Mouse (Mus musculus) activated CD4-positive, CD25-positive, alpha-beta regulatory T cell, adult 4 months (primary cell): ENCODE data around the gene Usp19. TPM values are rescaled to one million over a fixed set of nuclear protein-coding genes. Genes with fewer than 3 reads are reported as not detected.
A peak's percentile ranks its signal among the peaks of the same experiment; 100 is the strongest.

Source experiments
- ATAC-seq: one replicate; pipeline ENCODE4 v1.8.0; 2017
- polyA plus RNA-seq, 2 experiments: library from polyadenylated mRNA; unstranded; fragments of 100-300 nt; shearing (Covaris generic); gene quantifications; one replicate each; pipeline ENCODE4 v1.2.1; 2017

Gene Usp19
- polyA plus RNA-seq = 10 to 100 TPM; 14.6 to 18.3 TPM

DNA sequence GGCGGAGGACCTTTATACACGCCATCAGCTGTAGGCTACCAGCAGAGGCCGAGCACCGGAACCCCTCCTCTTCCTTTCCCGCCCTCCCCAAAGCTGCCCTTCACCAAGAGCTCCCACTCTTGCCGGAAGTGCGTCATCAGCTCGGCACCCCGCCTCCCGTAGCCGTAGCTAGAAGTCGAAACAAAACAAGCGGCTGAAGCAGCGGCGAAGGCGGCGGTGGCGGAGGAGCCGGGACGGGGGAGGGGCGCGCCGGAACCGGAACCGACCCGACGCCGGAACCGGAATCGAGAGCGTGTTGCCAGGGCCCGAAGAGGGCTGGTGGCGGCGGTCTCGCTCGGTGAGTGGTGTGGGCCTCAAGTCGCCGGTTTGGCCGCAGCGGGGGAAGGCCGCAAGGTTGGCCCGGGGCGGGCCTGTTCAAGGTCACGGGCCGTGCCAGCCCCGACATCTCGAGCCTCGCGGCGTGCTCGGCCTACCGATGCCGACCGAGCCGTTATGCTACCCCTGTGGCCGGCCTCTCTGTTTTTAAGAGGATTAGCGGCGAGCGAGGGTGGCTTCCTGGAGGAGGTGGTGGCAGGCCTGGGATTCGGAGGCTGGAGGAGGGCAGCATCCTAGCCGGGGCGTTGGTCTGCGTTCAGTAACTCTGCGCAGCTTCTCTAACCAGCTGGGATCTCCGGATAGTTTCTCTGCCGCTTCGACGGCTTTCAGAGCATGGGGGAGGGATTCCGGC, at the start of gene Usp19:
Gene Usp19, plus strand, starts transcription at position 44 of the 727 bp plus-strand sequence.
- ATAC-seq = peak; percentile 93

DNA sequence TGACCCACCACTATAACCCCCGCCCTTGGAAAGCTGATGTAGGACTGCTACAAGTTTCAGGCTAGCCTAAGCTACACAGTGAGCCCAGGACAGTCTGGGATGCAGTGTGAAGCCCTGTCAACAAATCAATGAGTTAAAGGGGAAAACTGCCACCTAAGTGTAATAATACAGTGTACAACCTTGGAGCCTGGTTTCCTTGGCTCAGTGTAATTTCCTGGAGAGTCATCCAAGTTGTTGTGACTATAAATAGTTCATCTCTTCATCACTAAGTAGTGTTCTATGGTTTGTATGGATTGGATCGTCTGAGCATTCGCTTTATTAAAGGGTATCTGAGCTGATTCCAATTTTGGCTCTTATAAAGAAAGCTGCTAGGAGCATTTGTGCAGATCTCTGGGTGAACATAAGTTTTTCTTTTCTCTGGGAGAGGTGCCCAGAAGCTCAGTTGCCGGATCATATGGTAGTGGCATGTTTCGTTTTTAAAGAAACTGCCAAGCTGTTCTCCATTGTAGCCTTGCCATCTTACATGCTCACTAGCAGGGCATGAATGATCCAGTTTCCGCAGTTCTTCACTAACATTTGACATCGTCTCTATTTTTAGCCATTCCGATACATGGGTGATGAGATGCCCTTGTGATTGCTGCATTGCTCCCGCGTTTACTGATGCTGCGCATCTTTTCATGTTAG, 49.0 kb upstream of the Usp19 start:
- no peak for ATAC-seq

DNA sequence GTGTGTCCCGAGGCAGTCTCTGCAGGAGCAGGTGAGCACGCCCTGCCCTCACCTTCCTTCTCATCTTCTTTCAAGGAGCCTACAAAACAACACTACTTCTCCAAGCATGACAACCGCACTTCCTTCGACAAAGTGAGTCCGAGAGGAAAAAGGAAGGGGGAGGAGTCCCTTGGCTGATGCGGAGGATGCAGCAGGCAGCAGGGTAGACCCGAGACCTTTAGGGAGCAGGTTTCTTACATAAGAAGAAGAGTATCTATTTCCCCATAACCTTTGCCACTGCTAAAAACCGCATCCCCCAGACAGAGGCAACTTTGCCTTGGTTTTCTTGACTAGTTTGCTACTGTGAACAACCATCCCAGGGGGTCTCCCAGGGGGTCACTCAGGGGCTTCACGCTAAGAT, 45.3 kb upstream of the Usp19 start:
- no peak for ATAC-seq

DNA sequence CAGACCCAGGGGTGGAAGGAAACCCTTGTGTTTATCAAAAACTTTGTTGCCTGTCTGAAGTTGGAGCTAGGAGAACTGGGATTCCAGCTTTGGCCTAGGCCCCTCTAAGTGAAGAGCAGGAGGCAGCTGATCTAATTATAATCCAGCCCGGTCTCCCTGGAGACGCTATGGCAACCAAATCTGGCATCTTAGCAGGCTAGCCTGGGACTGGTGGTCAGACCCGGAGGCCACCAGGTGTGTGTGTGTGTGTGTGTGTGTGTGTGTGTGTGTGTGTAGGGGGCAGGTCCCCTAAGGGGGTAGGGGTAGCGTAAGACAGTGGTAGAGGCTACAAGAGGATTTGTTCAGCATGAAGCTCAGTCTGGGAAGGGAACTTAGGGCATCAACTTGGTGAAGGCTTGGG, 40.5 kb upstream of the Usp19 start:
- no peak for ATAC-seq

DNA sequence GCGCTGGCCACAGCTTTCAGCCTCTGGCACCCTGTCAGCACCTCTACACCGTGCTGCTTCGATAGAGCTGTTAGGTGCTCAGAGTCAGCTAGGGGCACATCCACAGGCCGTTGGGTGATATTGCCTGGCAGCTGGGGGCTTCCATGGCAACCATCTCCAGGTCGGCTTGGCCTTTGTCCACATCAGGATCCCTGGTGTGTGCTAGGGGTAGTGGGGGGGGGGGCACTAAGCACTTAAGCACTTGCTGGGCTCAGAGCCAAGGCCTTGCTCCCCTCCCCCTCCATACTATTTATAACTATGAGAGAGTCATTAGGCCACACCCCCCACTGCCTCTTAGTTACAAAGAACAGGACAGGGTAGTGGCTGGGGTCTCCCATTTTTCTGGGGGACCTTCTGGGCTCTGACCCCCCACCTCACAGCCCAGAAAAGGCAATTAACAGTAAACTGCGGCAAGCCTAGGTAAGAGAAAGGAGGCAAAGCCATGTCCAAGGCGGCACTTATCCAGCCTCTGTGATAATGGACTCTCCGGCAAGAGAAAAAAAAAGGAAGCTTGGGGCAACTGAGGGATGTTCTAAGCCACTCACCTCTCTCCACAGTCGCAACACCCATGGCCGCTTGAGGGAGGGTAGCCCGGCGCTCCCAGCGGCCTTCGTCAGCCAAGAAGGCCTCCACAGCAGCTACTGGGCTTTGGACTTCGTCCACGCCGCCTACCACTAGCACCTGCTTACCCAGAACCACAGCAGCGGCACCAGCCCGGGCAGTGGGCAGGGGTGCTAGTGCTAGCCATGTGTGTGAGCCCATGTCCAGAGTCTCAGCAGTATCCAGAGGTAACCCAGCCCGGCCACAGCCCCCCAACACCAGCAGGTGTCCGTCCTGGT, 39.9 kb upstream of the Usp19 start:
- no peak for ATAC-seq

DNA sequence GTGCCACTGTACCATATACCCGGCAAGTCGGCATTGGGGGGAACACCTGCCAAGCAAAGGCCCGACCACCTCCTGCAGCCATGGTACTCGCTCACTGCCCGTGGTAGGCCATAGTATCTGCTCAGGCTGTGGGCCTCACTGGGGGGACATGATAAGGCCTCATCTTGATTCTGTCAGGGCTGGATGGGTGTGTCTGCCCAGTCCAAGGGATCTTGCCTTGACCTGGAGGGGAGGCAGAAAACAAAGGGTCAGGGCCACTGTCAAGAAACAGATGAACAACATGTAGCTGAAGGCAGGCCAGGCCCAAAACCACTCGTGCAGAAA, 39.3 kb upstream of the Usp19 start:
- no peak for ATAC-seq

DNA sequence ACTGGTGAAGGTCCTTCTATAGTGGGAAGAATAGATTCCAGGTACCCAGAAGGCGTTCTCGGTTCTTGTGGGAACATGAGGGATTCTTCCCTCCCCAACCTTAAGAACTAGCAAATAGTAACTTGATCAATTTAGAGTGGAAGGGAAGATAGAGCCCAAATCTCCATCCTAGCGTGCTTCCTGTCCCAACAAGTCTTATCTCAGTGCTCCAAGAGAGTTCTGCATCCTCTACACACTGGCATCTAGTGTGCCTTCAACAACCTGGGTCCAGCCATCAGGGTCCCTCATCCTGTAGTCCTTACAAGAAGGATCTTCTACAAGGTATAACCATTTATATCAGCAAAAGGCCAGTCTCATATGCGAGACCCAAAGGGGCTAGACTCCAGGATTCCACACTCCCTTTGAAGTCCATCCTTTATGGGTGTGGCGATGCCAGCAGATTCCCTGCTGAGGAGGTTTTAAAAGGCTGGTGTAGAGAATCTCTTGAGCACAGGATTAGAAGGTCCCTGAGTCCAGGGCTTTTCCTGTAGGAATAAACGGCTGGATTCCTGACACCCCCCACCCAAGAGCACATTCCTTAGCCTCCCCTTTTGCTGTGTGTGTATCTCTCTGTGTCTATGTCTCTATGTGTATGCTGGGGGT, 38.8 kb upstream of the Usp19 start:
- no peak for ATAC-seq

DNA sequence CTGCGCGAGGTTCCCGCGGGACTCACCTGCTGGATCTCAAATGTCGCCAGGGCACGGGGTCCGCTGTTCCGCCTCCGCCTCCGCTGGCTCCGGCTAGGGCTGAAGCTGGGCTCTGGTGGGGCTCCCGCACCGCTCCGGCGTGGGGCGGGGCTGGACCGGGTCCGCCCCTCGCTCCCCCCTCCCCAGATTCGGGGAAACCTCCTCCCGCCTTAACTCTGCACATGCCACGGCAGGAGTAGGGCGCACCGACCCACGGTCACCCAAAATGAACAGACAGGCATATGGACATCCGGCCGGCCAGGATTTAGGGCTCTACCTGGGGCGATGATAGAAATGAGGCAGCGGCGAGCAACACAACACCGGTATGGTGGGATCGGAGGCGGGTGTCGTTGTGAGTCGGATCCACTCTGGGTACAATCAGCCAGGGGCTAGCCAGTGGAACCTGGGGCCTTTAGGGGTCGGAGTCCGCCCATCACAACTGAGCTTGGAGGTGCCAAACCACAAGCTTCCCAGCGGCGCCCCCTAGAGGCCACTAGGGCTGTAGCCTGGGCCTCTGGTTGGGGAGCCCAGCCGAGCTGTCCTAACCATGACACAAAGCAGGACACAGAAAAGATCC, 38.0 kb upstream of the Usp19 start:
- ATAC-seq = peak; percentile 59

DNA sequence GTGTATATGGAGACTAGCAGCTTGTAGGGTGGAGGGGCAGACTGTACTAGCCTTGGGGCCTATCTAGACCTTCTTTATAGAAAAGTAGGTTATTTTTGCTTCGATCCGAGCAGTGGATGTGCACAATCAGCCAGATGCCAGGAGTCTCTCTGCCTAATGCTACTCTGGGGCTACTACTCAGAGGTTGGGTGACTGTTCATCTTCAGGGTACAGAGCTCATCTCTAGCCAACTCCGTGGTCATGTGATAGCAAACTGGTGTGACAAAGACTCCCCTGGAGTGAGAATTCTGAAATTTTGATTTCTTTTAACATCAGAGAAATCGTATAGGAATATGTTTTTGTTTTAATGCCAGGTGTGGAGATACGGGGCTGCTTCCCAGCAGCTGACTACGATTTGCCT, 37.5 kb upstream of the Usp19 start:
- no peak for ATAC-seq

DNA sequence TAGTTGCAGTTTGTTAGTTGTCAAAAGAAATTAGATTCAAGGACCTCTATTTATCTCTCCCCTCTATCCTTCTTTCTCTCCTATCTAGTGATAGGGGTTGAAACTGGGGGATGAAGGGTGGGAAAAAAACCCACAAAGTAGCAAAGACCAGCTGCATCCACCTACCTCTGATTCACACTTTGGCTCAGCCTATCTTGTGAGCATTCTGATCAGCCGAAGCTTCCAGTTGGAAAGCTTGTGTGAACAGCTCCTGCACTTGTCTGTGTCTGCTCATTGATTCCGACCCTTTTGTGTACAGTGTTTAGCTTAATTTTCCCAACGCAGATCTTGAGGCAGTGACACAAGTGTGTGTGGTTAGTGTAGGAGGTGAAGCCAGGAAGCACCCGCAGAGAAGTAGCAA, 36.9 kb upstream of the Usp19 start:
- no peak for ATAC-seq

DNA sequence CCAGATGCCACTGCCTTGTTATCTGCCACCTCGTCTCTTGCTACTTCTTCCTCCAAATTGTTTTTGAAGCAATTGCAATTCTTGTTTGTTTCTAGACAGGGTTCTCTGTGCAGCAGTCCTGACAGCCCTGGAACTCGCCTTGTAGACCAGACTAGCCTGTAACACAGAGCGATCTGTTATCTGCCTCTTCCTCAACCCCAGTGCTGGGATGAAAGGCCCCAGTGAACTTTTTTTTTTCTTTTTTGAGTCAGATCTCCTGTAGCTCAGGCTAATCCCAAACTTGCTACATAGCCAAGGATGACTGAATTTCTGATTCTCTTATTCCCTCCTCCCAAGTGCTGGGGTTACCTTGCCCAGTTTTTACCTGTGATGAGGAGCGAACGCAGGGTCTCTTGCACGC, 36.0 kb upstream of the Usp19 start:
- ATAC-seq = no peak

DNA sequence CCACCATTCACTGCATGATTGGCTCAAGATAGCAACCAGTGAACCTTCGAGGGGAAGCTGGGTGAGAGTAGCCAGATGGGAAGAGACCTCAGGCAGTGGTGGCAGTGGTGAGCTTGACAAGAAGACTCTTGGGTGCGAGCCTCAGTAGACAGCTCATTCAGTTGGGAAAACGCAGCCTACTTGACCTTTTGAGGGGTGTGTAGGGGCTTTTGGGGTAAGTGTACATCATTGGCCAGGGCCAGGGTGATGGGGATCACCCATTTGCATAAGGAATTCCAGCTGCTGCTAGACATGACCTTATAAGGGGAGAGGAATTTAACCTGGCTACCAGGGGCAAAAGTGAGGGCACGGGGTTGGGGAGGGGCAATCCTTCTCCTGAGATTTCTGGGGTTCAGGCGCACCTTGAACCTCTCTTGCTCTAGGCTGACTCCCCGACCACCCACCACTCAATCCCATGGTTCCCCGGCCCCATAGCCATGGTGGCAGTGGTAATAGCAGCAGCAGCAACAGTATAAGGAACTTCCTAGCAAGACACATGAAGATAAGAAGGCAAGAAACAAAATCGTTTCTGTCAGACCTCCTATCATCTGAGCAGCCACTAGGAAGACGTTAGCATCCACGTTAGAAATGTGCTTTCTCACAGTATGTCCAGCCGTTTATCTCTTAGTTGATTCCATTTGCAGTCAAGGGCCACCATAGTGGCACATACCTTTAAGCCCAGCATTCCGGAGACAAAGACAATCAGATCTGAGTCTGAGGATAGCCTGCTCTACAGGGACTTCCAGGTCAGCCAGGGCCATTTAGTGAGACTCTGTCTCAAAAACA, 34.4 kb upstream of the Usp19 start:
- no peak for ATAC-seq

DNA sequence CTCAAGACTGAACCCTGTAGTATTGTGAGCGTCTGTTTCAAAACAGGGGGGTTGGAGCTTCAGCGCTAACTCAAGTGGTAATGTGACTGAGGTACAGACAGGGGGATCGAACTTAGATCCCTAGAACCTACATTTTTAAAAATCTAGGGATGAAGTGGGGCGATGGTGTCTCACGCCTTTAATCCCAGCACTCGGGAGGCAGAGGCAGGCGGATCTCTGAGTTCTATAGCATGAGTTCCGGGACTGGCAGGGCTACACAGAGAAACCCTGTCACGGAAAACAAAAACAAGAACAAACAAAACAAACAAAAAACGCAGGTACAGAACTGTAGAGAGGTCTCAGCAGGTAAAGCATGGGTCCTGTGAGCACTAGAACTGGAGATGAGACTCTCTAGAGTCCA, 33.4 kb upstream of the Usp19 start:
- ATAC-seq = no peak

DNA sequence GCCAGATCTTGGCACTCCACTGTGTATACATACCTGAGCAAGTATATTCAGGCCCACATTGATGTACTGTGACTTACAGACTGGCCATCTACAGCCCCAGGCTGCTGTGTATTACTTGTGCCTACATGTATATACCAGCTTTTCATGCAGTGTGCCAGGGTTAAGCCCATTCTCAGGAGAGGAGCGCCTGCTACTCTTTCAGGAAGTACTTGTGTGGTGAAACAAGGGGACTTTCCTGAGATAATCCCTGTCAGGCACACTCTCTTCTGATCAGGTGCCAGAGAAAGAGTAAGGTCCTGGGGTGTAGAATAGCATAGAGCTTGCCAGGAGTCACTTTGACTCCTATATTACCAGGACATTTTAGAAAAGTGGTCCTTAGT, 30.5 kb upstream of the Usp19 start:
- ATAC-seq = no peak

DNA sequence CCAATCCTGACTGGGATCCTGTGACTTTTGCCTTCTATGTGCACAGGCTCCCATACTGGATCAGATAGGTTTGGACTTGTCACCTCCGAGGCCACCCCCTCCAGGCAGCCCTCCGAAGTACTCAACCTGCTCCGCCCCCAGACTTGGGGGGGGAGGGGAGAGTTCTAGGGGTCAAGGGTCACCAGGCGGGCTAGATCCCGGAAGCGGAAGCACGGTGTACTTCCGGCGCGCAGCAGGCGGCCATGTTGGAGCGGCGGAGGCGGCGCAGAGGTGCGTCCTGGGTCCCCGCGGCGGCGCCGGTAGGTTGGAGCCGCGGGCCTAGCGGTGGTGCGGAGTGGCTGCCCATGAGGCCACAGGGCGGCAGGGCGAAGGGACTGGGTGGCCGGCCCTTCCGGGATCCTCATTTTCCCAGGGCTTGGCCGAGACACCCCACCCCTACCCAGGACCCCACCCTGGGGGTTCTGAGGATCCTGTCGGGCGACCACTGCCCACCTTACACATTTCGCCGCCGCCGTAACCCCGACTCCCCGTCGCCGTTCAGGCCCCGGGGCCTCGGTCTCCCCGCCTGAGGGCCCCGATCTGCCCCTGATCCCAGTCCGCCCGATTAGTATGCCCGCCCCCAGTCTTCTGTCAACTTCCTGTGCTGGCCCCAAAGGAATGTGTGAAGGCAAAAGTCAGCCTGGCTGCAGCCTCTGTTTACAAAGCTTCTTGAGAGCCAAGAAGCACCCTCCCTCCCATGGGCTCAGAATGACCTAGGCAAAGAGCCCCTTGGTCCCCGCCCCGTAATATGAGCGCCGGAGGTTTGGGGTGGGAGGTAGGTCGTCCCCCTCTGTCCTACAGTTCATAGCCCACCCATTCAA, 29.9 kb upstream of the Usp19 start, which contains the start of gene Ccdc71:
Gene Ccdc71, plus strand, starts transcription at position 209 of the 860 bp plus-strand sequence.
- ATAC-seq = peak; percentile 90

DNA sequence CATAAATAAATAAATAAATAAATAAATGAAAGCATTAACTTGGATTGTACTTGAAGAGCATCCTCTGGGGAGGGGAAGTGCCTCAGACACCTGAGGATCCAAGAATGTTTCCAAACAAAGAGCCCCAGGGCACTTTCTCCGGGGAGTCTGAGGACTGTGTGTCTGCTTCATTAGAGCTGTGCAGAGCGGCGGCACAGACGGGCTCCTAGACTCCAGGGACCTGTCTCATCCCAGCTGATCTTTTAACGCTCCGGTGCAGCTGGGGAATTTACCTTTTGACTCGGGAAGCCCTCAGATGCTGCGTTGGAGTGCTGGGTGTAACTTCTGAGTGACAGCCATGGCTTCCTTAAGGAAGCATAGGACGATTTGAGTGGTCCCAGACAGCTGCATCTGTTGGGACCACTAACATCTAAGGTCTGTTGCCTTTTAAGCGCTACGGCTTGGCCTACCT, 29.2 kb upstream of the Usp19 start, which contains the start of gene Klhdc8b:
Gene Klhdc8b, minus strand, starts transcription at position 401 of the 451 bp plus-strand sequence.
- ATAC-seq = no peak

DNA sequence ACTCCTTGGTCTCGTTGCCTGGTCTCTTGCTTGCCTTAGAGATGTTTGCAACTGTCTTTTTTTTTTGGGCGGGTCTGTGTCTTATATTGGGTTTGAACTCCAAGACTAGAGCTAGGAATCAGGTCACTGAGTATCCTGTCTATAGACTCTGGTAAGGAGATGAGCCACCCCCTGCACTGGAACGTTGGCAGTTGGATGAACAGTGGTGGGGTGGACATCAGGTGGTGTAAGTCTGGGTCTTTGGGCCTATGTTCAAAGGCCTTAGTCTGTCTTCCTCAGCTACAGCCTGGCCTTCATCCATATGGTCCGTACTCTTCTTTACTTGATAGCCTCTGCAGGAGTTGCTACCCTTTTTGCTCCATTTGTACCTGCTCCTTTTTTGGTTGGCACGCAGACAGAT, 28.7 kb upstream of the Usp19 start:
- no peak for ATAC-seq

DNA sequence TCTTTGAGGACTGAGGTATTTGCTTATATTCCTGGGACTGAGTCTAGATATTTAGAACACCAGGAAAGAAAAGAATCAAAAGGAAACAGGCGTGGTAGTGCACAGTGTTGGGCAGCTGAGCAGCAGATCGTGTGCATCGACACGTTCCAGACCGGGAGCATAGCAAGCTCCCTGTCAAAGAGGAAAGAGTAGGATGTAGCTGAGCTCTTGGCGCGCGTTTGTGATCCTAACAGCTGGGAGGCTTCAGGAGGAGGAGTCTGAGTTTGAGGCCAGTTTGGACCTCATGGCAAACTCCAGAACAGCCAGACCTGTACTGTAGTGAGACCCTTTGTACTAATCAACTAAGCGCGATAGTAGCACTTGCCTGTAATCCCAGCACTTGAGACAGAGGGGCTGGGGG, 28.2 kb upstream of the Usp19 start:
- no peak for ATAC-seq

DNA sequence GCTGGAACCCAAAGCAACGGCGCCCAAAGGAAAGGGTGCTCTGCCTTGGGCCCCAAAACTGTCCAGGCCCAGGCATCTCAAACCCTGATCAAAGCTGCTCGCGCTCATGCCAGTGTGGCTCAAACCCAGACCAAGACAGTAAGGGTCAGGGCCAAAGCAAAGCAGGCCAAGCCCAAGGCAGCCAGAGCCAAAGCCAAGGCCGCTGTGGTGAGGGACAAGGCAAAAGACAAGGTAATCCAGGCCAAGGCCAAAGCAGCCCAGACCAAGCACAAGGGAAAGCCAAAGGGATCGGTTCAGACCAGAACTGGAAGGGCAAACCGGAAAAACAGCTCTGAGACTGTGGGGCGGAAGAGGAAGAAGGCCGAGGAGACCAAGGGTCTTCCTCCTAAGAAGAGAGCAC, 26.7 kb upstream of the Usp19 start:
- ATAC-seq = no peak

DNA sequence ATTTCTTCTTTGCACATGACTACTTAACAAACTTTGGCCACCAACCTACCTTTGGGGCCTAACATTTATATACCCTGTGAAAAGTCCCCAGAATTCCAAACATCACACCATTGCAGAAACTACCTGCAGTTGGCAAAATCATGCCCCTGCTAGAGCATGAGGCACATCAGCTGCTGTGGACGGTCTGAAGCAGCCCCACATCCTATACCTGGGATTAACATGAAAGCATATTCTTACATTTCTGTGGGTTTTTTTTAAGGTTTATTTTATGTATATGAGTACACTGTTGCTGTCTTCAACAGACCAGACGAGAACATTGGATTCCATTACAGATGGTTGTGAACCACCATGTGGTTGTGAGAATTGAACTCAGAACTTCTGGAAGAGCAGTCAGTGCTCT, 24.2 kb upstream of the Usp19 start:
- ATAC-seq = no peak

DNA sequence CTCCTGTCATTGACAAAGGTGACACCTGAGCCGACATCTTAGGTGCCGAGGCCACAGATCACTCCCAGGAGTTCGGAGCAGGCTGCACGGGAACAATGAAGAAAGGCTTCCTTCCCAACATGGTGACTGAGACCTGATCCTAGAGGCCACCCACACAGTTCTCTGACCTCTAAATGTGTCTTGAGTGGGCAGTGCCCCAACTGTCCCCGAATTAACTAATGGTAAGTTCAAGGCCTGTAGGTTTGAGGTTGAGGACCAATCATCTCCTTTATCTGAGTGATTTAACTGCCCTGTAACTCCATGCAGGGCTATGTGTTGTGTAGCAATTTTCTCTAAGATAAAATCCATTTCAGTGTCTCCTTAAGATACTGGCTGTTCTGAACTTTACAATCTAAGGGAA, 21.0 kb upstream of the Usp19 start:
- ATAC-seq = no peak
